ENCODE assay signal across 13 mouse cellular contexts in genomic region chr4:141715027-141715426, GRCm38 (mm10). TPM values are rescaled to one million over a fixed set of nuclear protein-coding genes. Genes with fewer than 3 reads are reported as not detected.
A peak's percentile ranks its signal among the peaks of the same experiment; 100 is the strongest.
DNase-seq lines count a peak whose midpoint lies in the region; ATAC-seq lines count a peak whose summit lies in the region.
"Had no signal": no experiment of that assay in that cellular context is flagged by ENCODE, and none has a peak within 500 bp of the region (broad histone marks: within the 10 kb centered on the region; RNA-seq: fewer than 3 reads in every experiment).

No protein-coding gene starts in this region.

- no peak for ATAC-seq in megakaryocyte, adult 5-6 weeks (ENCODE audit: poor library complexity, severe bottlenecking)
- peak; percentile 80 for ATAC-seq in limb, embryonic 11.5 days (ENCODE audit: insufficient number of reproducible peaks, low FRiP score, low TSS enrichment, low read depth)
- ATAC-seq: hindbrain, postnatal 0 days had no signal

- no peaks in the 10 kb centered on the region for H3K27me3 ChIP-seq in heart, embryonic 10.5 days (ENCODE audit: insufficient read depth, poor library complexity, severe bottlenecking)
- no peaks in the 10 kb centered on the region for H3K27me3 ChIP-seq in megakaryocyte, embryonic 14.5 days (replicated peaks)
- H3K27me3 ChIP-seq in limb, embryonic 11.5 days (ENCODE audit: control insufficient read depth, insufficient read depth, low read length) = no peaks in the 10 kb centered on the region
- no peaks in the 10 kb centered on the region for H3K27me3 ChIP-seq in forebrain, embryonic 10.5 days (ENCODE audit: poor library complexity, severe bottlenecking)
- H3K27me3 ChIP-seq: neural tube, embryonic 12.5 days had no signal

- DNase-seq in heart, embryonic 10.5 days (ENCODE audit: low spot score) = no peak
- no peak for DNase-seq in heart, adult 9 months (ENCODE audit: low spot score in 2 of 2)
- peak; percentile 56 for DNase-seq in limb, embryonic 11.5 days (ENCODE audit: low spot score)
- peak; percentile 58 for DNase-seq in skeletal muscle tissue, adult 2 months (ENCODE audit: low read depth, low spot score)
- DNase-seq in natural killer cell, adult 2 months (ENCODE audit: low spot score in 2 of 2) = no peak
- DNase-seq in forebrain, embryonic 10.5 days (ENCODE audit: extremely low spot score, low spot score) = no peak
- DNase-seq: lung, postnatal 36 days; right cerebral cortex, postnatal 25 days; thymus, adult 18-20 months had no signal

- no peak overlapping the region for H3K9ac ChIP-seq in limb, embryonic 11.5 days (ENCODE audit: low read length)
- H3K9ac ChIP-seq: neural tube, embryonic 12.5 days had no signal

- peak overlapping the region; percentile 44; the same call in 1 of the 2 replicates for H3K27ac ChIP-seq in heart, embryonic 10.5 days
- H3K27ac ChIP-seq in limb, embryonic 11.5 days (replicated peaks; ENCODE audit: low read depth, low read length) = no peak overlapping the region
- H3K27ac ChIP-seq in forebrain, embryonic 10.5 days = no peak overlapping the region
- H3K27ac ChIP-seq: hindbrain, postnatal 0 days; neural tube, embryonic 12.5 days had no signal

- peaks cover 51% of the 10 kb centered on the region for H3K36me3 ChIP-seq in heart, embryonic 10.5 days
- peaks cover 75% of the 10 kb centered on the region for H3K36me3 ChIP-seq in megakaryocyte, embryonic 14.5 days (replicated peaks; ENCODE audit: low read length)
- H3K36me3 ChIP-seq in limb, embryonic 11.5 days (ENCODE audit: control insufficient read depth, insufficient read depth, low read length) = peaks cover 11% of the 10 kb centered on the region; the same call in 1 of the 2 replicates
- peaks cover 74% of the 10 kb centered on the region for H3K36me3 ChIP-seq in forebrain, embryonic 10.5 days (replicated peaks)

- H3K9me3 ChIP-seq in heart, embryonic 10.5 days = no peaks in the 10 kb centered on the region
- H3K9me3 ChIP-seq in megakaryocyte, embryonic 14.5 days = no peaks in the 10 kb centered on the region
- H3K9me3 ChIP-seq in limb, embryonic 11.5 days (ENCODE audit: control insufficient read depth, low read length) = no peaks in the 10 kb centered on the region
- H3K9me3 ChIP-seq in forebrain, embryonic 10.5 days = no peaks in the 10 kb centered on the region
- H3K9me3 ChIP-seq: neural tube, embryonic 12.5 days had no signal

- H3K4me2 ChIP-seq in limb, embryonic 11.5 days (ENCODE audit: low read depth, severe bottlenecking) = no peak overlapping the region
- H3K4me2 ChIP-seq: neural tube, embryonic 12.5 days had no signal

- 76% methylated on average over 2 of the region's 2 CpGs for WGBS in heart, embryonic 10.5 days
- WGBS in limb, embryonic 11.5 days = 41% methylated on average over 2 of the region's 2 CpGs
- 83% methylated on average over 2 of the region's 2 CpGs for WGBS in forebrain, embryonic 10.5 days

- no peak overlapping the region for H3K4me3 ChIP-seq in heart, embryonic 10.5 days
- peak overlapping the region; percentile 67 for H3K4me3 ChIP-seq in megakaryocyte, embryonic 14.5 days (replicated peaks)
- no peak overlapping the region for H3K4me3 ChIP-seq in limb, embryonic 11.5 days (ENCODE audit: low read depth, low read length)
- H3K4me3 ChIP-seq in forebrain, embryonic 10.5 days = no peak overlapping the region
- H3K4me3 ChIP-seq: neural tube, embryonic 12.5 days had no signal

- H3K4me1 ChIP-seq in heart, embryonic 10.5 days = peaks cover 20% of the 10 kb centered on the region
- H3K4me1 ChIP-seq in megakaryocyte, embryonic 14.5 days = peaks cover 70% of the 10 kb centered on the region
- H3K4me1 ChIP-seq in limb, embryonic 11.5 days (ENCODE audit: control insufficient read depth, insufficient read depth, low read length) = peaks cover 18% of the 10 kb centered on the region
- H3K4me1 ChIP-seq in forebrain, embryonic 10.5 days = peaks cover 5% of the 10 kb centered on the region
- H3K4me1 ChIP-seq: neural tube, embryonic 12.5 days had no signal

RNA-seq across cellular contexts. Expression of gene Ddi2, which starts 8.2 kb away (rescaled TPM):
- 21.4 and 21.5 TPM in 2 replicates for polyA plus RNA-seq in heart, embryonic 10.5 days (2016; fragmentation: Nextera tagmentation; extraction: Ambion mirVana)
- 0.43 and 1.7 TPM in 2 replicates for polyA plus RNA-seq in megakaryocyte, embryonic 14.5 days (2012; ENCODE audit: insufficient read depth, low replicate concordance)
- 25.2 and 29.1 TPM in 2 replicates for total RNA-seq in megakaryocyte, adult 5-6 weeks (2015)
- 37.6 and 47.1 TPM in 2 replicates for total RNA-seq in megakaryocyte, adult 5-6 weeks (2017)
- 22.4 and 25.9 TPM in 2 replicates for polyA plus RNA-seq in limb, embryonic 11.5 days (2014; fragmentation: Nextera tagmentation; extraction: Ambion mirVana)
- polyA plus RNA-seq in forebrain, embryonic 10.5 days (2016; fragmentation: Nextera tagmentation; extraction: Ambion mirVana) = 27.3 and 27.4 TPM in 2 replicates

RNA-seq across cellular contexts. Expression of gene Rsc1a1, which starts 29.6 kb away (rescaled TPM):
- 3.1 and 4.4 TPM in 2 replicates for polyA plus RNA-seq in heart, embryonic 10.5 days (2016; fragmentation: Nextera tagmentation; extraction: Ambion mirVana)
- polyA plus RNA-seq in megakaryocyte, embryonic 14.5 days (2012; ENCODE audit: insufficient read depth, low replicate concordance) = 3.0 and 5.9 TPM in 2 replicates
- 26.8 and 33.7 TPM in 2 replicates for total RNA-seq in megakaryocyte, adult 5-6 weeks (2015)
- 9.5 and 16.2 TPM in 2 replicates for total RNA-seq in megakaryocyte, adult 5-6 weeks (2017)
- polyA plus RNA-seq in limb, embryonic 11.5 days (2014; fragmentation: Nextera tagmentation; extraction: Ambion mirVana) = 1.4 and 3.5 TPM in 2 replicates
- 2.5 and 3.8 TPM in 2 replicates for polyA plus RNA-seq in forebrain, embryonic 10.5 days (2016; fragmentation: Nextera tagmentation; extraction: Ambion mirVana)
- polyA plus RNA-seq: hindbrain, postnatal 0 days; neural tube, embryonic 12.5 days had no signal

RNA-seq across cellular contexts. Expression of gene Agmat, which starts 31.4 kb away (rescaled TPM):
- polyA plus RNA-seq in heart, embryonic 10.5 days (2016; fragmentation: Nextera tagmentation; extraction: Ambion mirVana) = 1.2 and 3.5 TPM in 2 replicates
- not detected in 2 replicates for polyA plus RNA-seq in megakaryocyte, embryonic 14.5 days (2012; ENCODE audit: insufficient read depth, low replicate concordance)
- total RNA-seq in megakaryocyte, adult 5-6 weeks (2015) = not detected in 2 replicates
- not detected in 2 replicates for total RNA-seq in megakaryocyte, adult 5-6 weeks (2017)
- polyA plus RNA-seq in limb, embryonic 11.5 days (2014; fragmentation: Nextera tagmentation; extraction: Ambion mirVana) = 0.11 TPM in 1 of 2 replicates, not detected in the other
- not detected in 2 replicates for polyA plus RNA-seq in forebrain, embryonic 10.5 days (2016; fragmentation: Nextera tagmentation; extraction: Ambion mirVana)
- total RNA-seq: hindbrain, postnatal 0 days had no signal
- polyA plus RNA-seq: neural tube, embryonic 12.5 days had no signal

RNA-seq across cellular contexts. Expression of gene Plekhm2, which starts 50.3 kb away (rescaled TPM):
- polyA plus RNA-seq in heart, embryonic 10.5 days (2016; fragmentation: Nextera tagmentation; extraction: Ambion mirVana) = 4.1 and 5.4 TPM in 2 replicates
- polyA plus RNA-seq in megakaryocyte, embryonic 14.5 days (2012; ENCODE audit: insufficient read depth, low replicate concordance) = 19.4 and 24.8 TPM in 2 replicates
- total RNA-seq in megakaryocyte, adult 5-6 weeks (2015) = 11.1 and 14.9 TPM in 2 replicates
- 10.4 and 11.1 TPM in 2 replicates for total RNA-seq in megakaryocyte, adult 5-6 weeks (2017)
- 3.9 and 4.4 TPM in 2 replicates for polyA plus RNA-seq in limb, embryonic 11.5 days (2014; fragmentation: Nextera tagmentation; extraction: Ambion mirVana)
- 4.0 and 4.4 TPM in 2 replicates for polyA plus RNA-seq in forebrain, embryonic 10.5 days (2016; fragmentation: Nextera tagmentation; extraction: Ambion mirVana)

Comparison
In these comparisons a context has a peak if more than half of its experiments do, and no peak if none do; other contexts are left out.
1. DNase-seq: peak in limb, embryonic 11.5 days (single experiment) and skeletal muscle tissue, adult 2 months (single experiment); none in heart, embryonic 10.5 days (single experiment), heart, adult 9 months (0 of 2), natural killer cell, adult 2 months (0 of 2) and forebrain, embryonic 10.5 days (single experiment).